Comparison of ENCODE assay signal across 13 mouse cellular contexts in the genomic region with DNA sequence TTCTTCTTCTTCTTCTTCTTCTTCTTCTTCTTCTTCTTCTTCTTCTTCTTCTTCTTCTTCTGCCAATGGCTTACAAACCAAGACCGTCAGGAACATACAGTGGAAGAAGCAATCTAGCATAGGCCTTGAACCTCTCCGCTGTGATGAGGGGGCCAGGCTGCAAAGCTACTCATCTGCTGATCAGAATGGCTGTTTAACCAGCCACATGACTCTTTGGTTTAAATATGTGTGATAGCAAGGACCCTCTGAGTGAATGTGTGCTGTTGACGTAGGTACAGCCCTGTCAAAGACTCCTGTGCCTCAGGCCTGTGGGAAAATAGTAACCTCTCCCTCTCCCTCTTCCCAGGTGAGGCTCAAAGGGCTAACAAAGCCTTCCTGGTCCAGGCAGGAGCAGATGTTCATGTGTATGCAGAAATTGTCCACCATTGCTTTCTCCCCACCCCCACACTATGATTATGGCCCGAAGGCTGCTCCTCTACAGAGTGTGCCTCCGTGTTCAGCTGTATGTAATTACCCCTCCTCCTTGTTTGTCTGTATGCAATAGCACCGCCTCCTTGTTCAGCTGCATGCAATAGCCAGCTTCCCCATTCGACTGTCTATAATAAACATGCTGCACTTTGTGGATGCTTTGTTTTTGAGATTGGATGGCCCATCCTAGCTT. TPM values are rescaled to one million over a fixed set of nuclear protein-coding genes. Genes with fewer than 3 reads are reported as not detected.
A peak's percentile ranks its signal among the peaks of the same experiment; 100 is the strongest.
DNase-seq lines count a peak whose midpoint lies in the region; ATAC-seq lines count a peak whose summit lies in the region.
"Had no signal": no experiment of that assay in that cellular context is flagged by ENCODE, and none has a peak within 500 bp of the region (broad histone marks: within the 10 kb centered on the region; RNA-seq: fewer than 3 reads in every experiment).

No protein-coding gene starts in this region.

- no peak overlapping the region for H3K4me3 ChIP-seq in neural tube, embryonic 12.5 days
- no peak overlapping the region for H3K4me3 ChIP-seq in forebrain, embryonic 11.5 days (ENCODE audit: low read depth, low read length)
- H3K4me3 ChIP-seq in liver, embryonic 12.5 days: no peak overlapping the region
- H3K4me3 ChIP-seq: left cerebral cortex, adult 2 months had no signal

- no peak overlapping the region for H3K4me2 ChIP-seq in neural tube, embryonic 12.5 days (replicated peaks)
- H3K4me2 ChIP-seq in forebrain, embryonic 11.5 days (ENCODE audit: low read depth, low read length, severe bottlenecking): no peak overlapping the region
- no peak overlapping the region for H3K4me2 ChIP-seq in liver, embryonic 12.5 days

- peak; percentile 66; the same call in 1 of the 2 replicates for ATAC-seq in neural tube, embryonic 12.5 days (ENCODE audit: low FRiP score, low read depth)
- peak; percentile 79 for ATAC-seq in forebrain, embryonic 11.5 days (replicated peaks; ENCODE audit: low FRiP score)
- ATAC-seq in liver, embryonic 12.5 days: peak; percentile 44; the same call in 1 of the 2 replicates

- DNase-seq in neural tube, embryonic 10.5 days (ENCODE audit: extremely low spot score, low spot score): no peak
- no peak for DNase-seq in forebrain, embryonic 11.5 days (ENCODE audit: low spot score)
- DNase-seq in spleen, adult 12 weeks (ENCODE audit: low spot score): no peak
- no peak for DNase-seq in cerebellum, postnatal 14 days
- DNase-seq in kidney, postnatal 25 days: no peak
- DNase-seq: cerebellum, adult 9-10 months; heart, postnatal 10 days; kidney, postnatal 36 days; lung, postnatal 10 days; thymus, postnatal 25 days had no signal

- 0 out of 2 replicates have a peak overlapping the region, but pooled peaks have one; percentile 26 for H3K27ac ChIP-seq in neural tube, embryonic 12.5 days
- H3K27ac ChIP-seq in forebrain, embryonic 11.5 days (ENCODE audit: low read depth, low read length): peak overlapping the region; percentile 41; the same call in 1 of the 2 replicates
- no peak overlapping the region for H3K27ac ChIP-seq in liver, embryonic 12.5 days
- H3K27ac ChIP-seq: left cerebral cortex, adult 2 months had no signal

- H3K9me3 ChIP-seq in neural tube, embryonic 12.5 days: no peaks in the 10 kb centered on the region
- no peaks in the 10 kb centered on the region for H3K9me3 ChIP-seq in forebrain, embryonic 11.5 days (ENCODE audit: control insufficient read depth, low read length)
- no peaks in the 10 kb centered on the region for H3K9me3 ChIP-seq in liver, embryonic 12.5 days (replicated peaks)

- no peaks in the 10 kb centered on the region for H3K4me1 ChIP-seq in neural tube, embryonic 12.5 days
- no peaks in the 10 kb centered on the region for H3K4me1 ChIP-seq in forebrain, embryonic 11.5 days (replicated peaks; ENCODE audit: control insufficient read depth, insufficient read depth, low read length)
- no peaks in the 10 kb centered on the region for H3K4me1 ChIP-seq in liver, embryonic 12.5 days

- WGBS in neural tube, embryonic 12.5 days: 63% methylated on average over 7 of the region's 7 CpGs
- 75% methylated on average over 7 of the region's 7 CpGs for WGBS in forebrain, embryonic 11.5 days
- 52% methylated on average over 7 of the region's 7 CpGs for WGBS in liver, embryonic 12.5 days (ENCODE audit: insufficient replicate concordance)

- H3K27me3 ChIP-seq in neural tube, embryonic 12.5 days (replicated peaks): no peaks in the 10 kb centered on the region
- H3K27me3 ChIP-seq in forebrain, embryonic 11.5 days (ENCODE audit: control insufficient read depth, insufficient read depth, low read length): no peaks in the 10 kb centered on the region
- 0 out of 2 replicates have a peak, but pooled peaks cover 2% of the 10 kb centered on the region for H3K27me3 ChIP-seq in liver, embryonic 12.5 days (replicated peaks)

- H3K9ac ChIP-seq in neural tube, embryonic 12.5 days: no peak overlapping the region
- H3K9ac ChIP-seq in forebrain, embryonic 11.5 days (ENCODE audit: low read length): no peak overlapping the region
- no peak overlapping the region for H3K9ac ChIP-seq in liver, embryonic 12.5 days

- no peaks in the 10 kb centered on the region for H3K36me3 ChIP-seq in neural tube, embryonic 12.5 days
- H3K36me3 ChIP-seq in forebrain, embryonic 11.5 days (ENCODE audit: control insufficient read depth, insufficient read depth, low read length): no peaks in the 10 kb centered on the region
- no peaks in the 10 kb centered on the region for H3K36me3 ChIP-seq in liver, embryonic 12.5 days

RNA-seq across cellular contexts. Expression of a gene that starts 6.0 kb away (rescaled TPM):
- 136 and 138 TPM in 2 replicates for polyA plus RNA-seq in neural tube, embryonic 12.5 days (2016; fragmentation: Nextera tagmentation; extraction: Ambion mirVana)
- 90.9 and 99.5 TPM in 2 replicates for polyA plus RNA-seq in forebrain, embryonic 11.5 days (2014; fragmentation: Nextera tagmentation; extraction: Ambion mirVana)
- polyA plus RNA-seq in liver, embryonic 12.5 days (2016; fragmentation: Nextera tagmentation; extraction: Ambion mirVana): 80.1 and 82.5 TPM in 2 replicates

RNA-seq across cellular contexts. Expression of a gene that starts 7.4 kb away (rescaled TPM):
- polyA plus RNA-seq in neural tube, embryonic 12.5 days (2016; fragmentation: Nextera tagmentation; extraction: Ambion mirVana): 33.3 and 35.5 TPM in 2 replicates
- 30.1 and 31.5 TPM in 2 replicates for polyA plus RNA-seq in forebrain, embryonic 11.5 days (2014; fragmentation: Nextera tagmentation; extraction: Ambion mirVana)
- polyA plus RNA-seq in liver, embryonic 12.5 days (2016; fragmentation: Nextera tagmentation; extraction: Ambion mirVana): 26.5 and 28.4 TPM in 2 replicates
